Comparison of ENCODE assay signal across 14 mouse cellular contexts in the genomic region with DNA sequence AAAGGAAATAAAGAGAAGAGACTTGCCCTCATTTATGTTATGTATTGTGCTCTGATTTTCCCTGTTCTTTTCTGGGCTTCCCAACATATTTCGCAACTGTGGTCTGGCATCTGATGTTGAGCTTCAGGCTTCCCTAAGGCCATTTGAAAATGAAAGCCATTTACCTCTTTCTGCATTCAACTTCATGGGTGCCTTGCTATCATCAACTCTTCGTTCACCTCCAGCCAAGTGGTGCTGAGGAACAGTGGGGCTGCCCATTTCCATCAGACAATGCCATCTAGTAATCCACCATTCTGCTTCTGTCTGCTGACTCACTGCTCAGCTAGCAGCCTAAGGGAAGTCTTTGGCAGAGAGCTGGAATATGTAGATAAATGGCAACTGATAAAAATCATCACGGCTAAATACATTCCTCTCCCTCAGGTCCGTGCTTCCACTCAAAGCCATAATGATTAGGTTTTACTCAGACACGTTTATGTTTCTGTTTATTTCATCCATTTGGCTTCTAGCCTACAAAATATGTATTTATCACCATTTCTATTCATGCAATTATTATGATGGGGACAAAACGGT.
A peak's percentile ranks its signal among the peaks of the same experiment; 100 is the strongest.
DNase-seq lines count a peak whose midpoint lies in the region; TF ChIP-seq lines count a peak whose summit lies in the region.
"Had no signal": no experiment of that assay in that cellular context is flagged by ENCODE, and none has a peak within 500 bp of the region (broad histone marks: within the 10 kb centered on the region; RNA-seq: fewer than 3 reads in every experiment).

No protein-coding gene starts in this region.

- no peak for TF ChIP-seq CTCF in brain, embryonic 14.5 days (IDR thresholded peaks at IDR 0.05; ENCODE audit: borderline replicate concordance, extremely low read depth, insufficient read depth, insufficient read length)

- peak; percentile 50 for DNase-seq in 3T3-L1 (ENCODE audit: low read depth, low spot score)
- DNase-seq in Muller cell, postnatal 12 days (ENCODE audit: inconsistent ontology term) = peak; percentile 58
- DNase-seq in brain, embryonic 14.5 days (ENCODE audit: low read depth) = peak; percentile 20
- DNase-seq in lung, postnatal 10 days = no peak
- DNase-seq in cerebellum, adult 9-10 months = no peak
- DNase-seq in thymus, postnatal 14 days = no peak
- DNase-seq: adrenal gland, adult 8-10 months; adrenal gland, postnatal 36 days; cerebellum, adult 11-12 months; cerebellum, adult 8-10 months; cerebellum, postnatal 14 days; gastrocnemius, adult 2 months; gastrocnemius, postnatal 14 days; heart, adult 11 months had no signal

- no peak for TF ChIP-seq POLR2A in brain, embryonic 14.5 days (IDR thresholded peaks at IDR 0.05; ENCODE audit: borderline replicate concordance, extremely low read depth, insufficient read depth, insufficient read length, poor library complexity, severe bottlenecking)

Comparison
In these comparisons a context has a peak if more than half of its experiments do, and no peak if none do; other contexts are left out.
1. DNase-seq: peak in 3T3-L1 (single experiment), Muller cell, postnatal 12 days (single experiment) and brain, embryonic 14.5 days (single experiment); none in lung, postnatal 10 days (single experiment), cerebellum, adult 9-10 months (single experiment) and thymus, postnatal 14 days (single experiment).